Mouse (Mus musculus) G1E (cell line): ENCODE results near the gene Pparg. TPM values are rescaled to one million over a fixed set of nuclear protein-coding genes. Genes with fewer than 3 reads are reported as not detected.
A peak's percentile ranks its signal among the peaks of the same experiment; 100 is the strongest.

Experiments used
- ATAC-seq: 2 replicates; pipeline ENCODE4 v1.8.0; 2016; ENCODE audit warnings: mild to moderate bottlenecking; ENCODE audit not compliant: insufficient number of reproducible peaks, poor library complexity, low FRiP score, severe bottlenecking; ENCODE audit errors: extremely low read depth
- DNase-seq: peaks from one replicate; pipeline ENCODE4 v3.0.0; 2012; ENCODE audit warnings: low spot score
- H3K27me3 ChIP-seq: 2 replicates; pipeline ENCODE4 v1.6.1; 2012; ENCODE audit warnings: mild to moderate bottlenecking, low read length, inconsistent platforms; ENCODE audit not compliant: insufficient read depth
- H3K36me3 ChIP-seq: replicated peaks from 2 replicates; pipeline ENCODE3; 2012; ENCODE audit warnings: mild to moderate bottlenecking, inconsistent platforms
- H3K4me1 ChIP-seq: 2 replicates; pipeline ENCODE4 v1.6.1; 2012; ENCODE audit warnings: low read depth, low read length, inconsistent platforms, mixed read lengths; ENCODE audit not compliant: insufficient read depth
- H3K4me3 ChIP-seq: 2 replicates; pipeline ENCODE4 v1.5.1; 2012; ENCODE audit warnings: low read depth, mild to moderate bottlenecking, inconsistent platforms, low read length, moderate library complexity, mixed read lengths
- H3K9me3 ChIP-seq: replicated peaks from 2 replicates; pipeline ENCODE4 v1.6.1; 2012; ENCODE audit warnings: inconsistent platforms
- CTCF ChIP-seq: IDR thresholded peaks from 2 replicates; pipeline ENCODE4 v1.5.1; 2012; ENCODE audit warnings: low read depth, low read length, inconsistent platforms, mixed read lengths
- GATA1 ChIP-seq: IDR thresholded peaks from 2 replicates; pipeline ENCODE4 v1.6.1; 2012; ENCODE audit warnings: borderline replicate concordance, low read length, inconsistent platforms, mixed read lengths
- GATA2 ChIP-seq: IDR thresholded peaks from 2 replicates; pipeline ENCODE4 v1.6.1; 2012; ENCODE audit warnings: low read depth, low read length, inconsistent platforms, borderline replicate concordance
- POLR2AphosphoS5 ChIP-seq: IDR thresholded peaks from 2 replicates; pipeline ENCODE4 v1.6.1; 2012; ENCODE audit warnings: low read depth, low read length, inconsistent platforms; ENCODE audit not compliant: insufficient replicate concordance
- TAL1 ChIP-seq: conservative IDR thresholded peaks from 2 replicates; pipeline ENCODE4 v1.6.1; 2012; ENCODE audit warnings: low read depth, low read length, inconsistent platforms, mixed read lengths
- polyA plus RNA-seq: library from polyadenylated mRNA; stranded (reverse); fragments of >175 nt; gene quantifications from 2 replicates; pipeline ENCODE4 v1.2.3, GENCODE M21; 2012
- total RNA-seq, 2 experiments: library from RNA; stranded (forward) in 1 of 2; stranded (reverse) in 1 of 2; fragments of 200-1000 nt in 1 of 2; fragments of >200 nt in 1 of 2; fragmentation: Nextera tagmentation in 1 of 2; gene quantifications; 2 replicates each; pipeline ENCODE4 v1.2.3; 2014 to 2017

Gene Pparg
- total and polyA plus RNA-seq, 3 experiments = not detected

DNA sequence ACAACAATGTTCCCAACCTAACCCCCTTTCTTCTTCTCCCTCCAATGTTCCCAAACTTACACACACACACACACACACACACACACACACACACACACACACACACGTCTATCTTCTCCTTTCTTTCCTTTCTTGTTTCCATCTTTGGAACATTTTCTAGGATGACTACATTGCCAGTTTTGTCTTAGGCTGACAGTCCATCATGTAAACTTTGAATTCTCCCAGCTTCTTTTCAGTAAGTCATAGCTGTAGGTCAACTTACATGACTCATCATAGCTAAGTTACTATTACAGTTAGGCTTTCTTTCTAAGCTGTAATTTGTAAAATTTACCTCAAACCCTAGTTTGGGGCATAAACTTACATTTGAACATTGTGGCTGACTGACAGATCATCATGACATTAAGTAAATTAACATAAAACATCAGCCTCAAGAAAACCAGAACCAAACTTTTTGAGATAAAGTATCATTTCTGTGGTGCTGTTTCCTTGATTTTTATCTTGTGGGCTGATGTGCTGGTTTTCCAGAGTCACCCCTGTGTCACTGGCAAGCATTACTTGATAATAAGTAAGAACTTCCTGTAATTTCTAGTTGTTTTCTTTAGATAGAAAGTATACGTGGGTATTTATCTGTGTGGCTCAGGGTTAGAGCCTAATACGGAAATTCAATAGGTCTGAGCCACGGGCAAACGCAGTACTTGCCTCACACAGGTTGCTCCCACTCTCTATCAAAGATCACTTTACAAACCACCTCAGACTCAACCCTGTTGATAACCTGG is 79.7 kb downstream of the Pparg start:
- Histone ChIP-seq H3K4me3 (no peak overlapping the region), H3K36me3 (no peaks in the 10 kb centered on the region), H3K9me3 (no peaks in the 10 kb centered on the region), H3K27me3 (no peaks in the 10 kb centered on the region), H3K4me1 (no peaks in the 10 kb centered on the region; the same call in 1 of the 2 replicates)
- TF ChIP-seq GATA2 = no peak
- no peak for TF ChIP-seq TAL1
- ATAC-seq (peak; percentile 64), DNase-seq (no peak)

DNA sequence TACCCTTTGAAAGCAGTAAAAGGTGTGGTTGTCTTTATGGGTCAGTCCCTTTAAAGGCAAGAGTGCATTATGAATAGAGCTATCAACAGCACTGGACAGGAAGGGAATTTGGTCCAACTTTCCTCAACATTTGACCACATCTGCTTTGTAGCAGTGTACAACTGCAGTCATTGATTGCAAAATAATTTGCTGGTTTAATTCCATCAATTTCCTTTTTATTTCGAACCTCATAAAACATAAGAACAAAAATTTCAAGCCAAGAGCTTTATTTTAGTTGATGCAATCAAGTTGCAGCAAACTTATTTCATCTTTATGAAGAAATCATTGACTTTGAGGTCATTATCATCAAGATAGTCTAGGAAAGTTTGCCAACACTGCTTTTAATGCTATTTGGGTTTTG is 91.8 kb downstream of the Pparg start:
- no peaks in the 10 kb centered on the region for H3K9me3 ChIP-seq
- H3K27me3 ChIP-seq = no peaks in the 10 kb centered on the region
- DNase-seq (no peak), ATAC-seq (no peak)
- no peaks in the 10 kb centered on the region for H3K4me1 ChIP-seq
- no peak overlapping the region for H3K4me3 ChIP-seq
- H3K36me3 ChIP-seq = no peaks in the 10 kb centered on the region
- TF ChIP-seq TAL1 = no peak
- TF ChIP-seq GATA2 = no peak
- TF ChIP-seq GATA1 = no peak
- no peak for TF ChIP-seq POLR2AphosphoS5
- no peak for TF ChIP-seq CTCF

GRCm38 (mm10) chr6:115462743-115463337 is 102.1 kb downstream of the Pparg start:
- Histone ChIP-seq H3K27me3 (peaks cover 4% of the 10 kb centered on the region; the same call in 1 of the 2 replicates), H3K36me3 (no peaks in the 10 kb centered on the region), H3K9me3 (no peaks in the 10 kb centered on the region), H3K4me3 (no peak overlapping the region), H3K4me1 (peaks cover 3% of the 10 kb centered on the region)
- TF ChIP-seq GATA1 = no peak
- DNase-seq = no peak
- no peak for ATAC-seq

- Histone ChIP-seq H3K9me3 (no peaks in the 10 kb centered on the region), H3K27me3 (peaks cover 4% of the 10 kb centered on the region), H3K4me3 (no peak overlapping the region), H3K4me1 (peaks cover 3% of the 10 kb centered on the region), H3K36me3 (no peaks in the 10 kb centered on the region)
- DNase-seq (no peak), ATAC-seq (no peak)
- TF ChIP-seq TAL1 = no peak
- TF ChIP-seq POLR2AphosphoS5 = no peak
- TF ChIP-seq CTCF = no peak
- no peak for TF ChIP-seq GATA2
- TF ChIP-seq GATA1 = no peak
Observed at GRCm38 (mm10) chr6:115463338-115463737, 102.6 kb downstream of the Pparg start.

- H3K36me3 ChIP-seq = no peaks in the 10 kb centered on the region
- no peak for ATAC-seq
- TF ChIP-seq POLR2AphosphoS5 = no peak
- no peak for TF ChIP-seq GATA2
- TF ChIP-seq GATA1 = no peak
- no peak for TF ChIP-seq TAL1
- no peak for TF ChIP-seq CTCF
- no peak overlapping the region for H3K4me3 ChIP-seq
- DNase-seq = no peak
- peaks cover 4% of the 10 kb centered on the region for H3K27me3 ChIP-seq
- no peaks in the 10 kb centered on the region for H3K9me3 ChIP-seq
- H3K4me1 ChIP-seq = peaks cover 3% of the 10 kb centered on the region
Observed at GRCm38 (mm10) chr6:115464661-115465060, 103.9 kb downstream of the Pparg start.

DNA sequence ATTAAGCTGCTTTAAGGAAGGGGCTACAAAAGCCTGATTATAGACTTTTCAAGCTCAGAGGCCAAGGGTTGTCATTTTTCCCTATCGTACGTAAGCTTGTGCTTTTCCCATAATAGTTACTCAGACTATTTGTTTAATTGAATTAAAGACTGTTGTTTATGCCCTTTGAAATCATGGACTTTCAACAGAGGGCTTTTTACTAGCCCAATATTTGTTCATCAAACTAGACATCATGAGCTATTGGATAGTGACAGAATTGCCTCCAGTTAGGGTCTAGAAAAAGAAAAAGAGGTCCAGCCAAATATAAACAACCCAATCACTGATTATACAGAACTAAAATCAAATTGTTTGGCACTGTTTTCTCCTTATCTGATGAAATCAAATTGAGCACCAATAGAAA is 104.7 kb downstream of the Pparg start:
- H3K36me3 ChIP-seq = no peaks in the 10 kb centered on the region
- H3K4me1 ChIP-seq = peaks cover 3% of the 10 kb centered on the region
- no peak for ATAC-seq
- no peak for DNase-seq
- H3K9me3 ChIP-seq = no peaks in the 10 kb centered on the region
- TF ChIP-seq GATA1 (no peak), TAL1 (no peak), POLR2AphosphoS5 (no peak), CTCF (no peak), GATA2 (no peak)
- no peak overlapping the region for H3K4me3 ChIP-seq
- peaks cover 4% of the 10 kb centered on the region for H3K27me3 ChIP-seq

GRCm38 (mm10) chr6:115465876-115466275 is 105.1 kb downstream of the Pparg start:
- Histone ChIP-seq H3K27me3 (peaks cover 4% of the 10 kb centered on the region), H3K9me3 (no peaks in the 10 kb centered on the region), H3K4me3 (no peak overlapping the region), H3K4me1 (peaks cover 3% of the 10 kb centered on the region), H3K36me3 (no peaks in the 10 kb centered on the region)
- ATAC-seq (peak; percentile 64), DNase-seq (no peak)
- TF ChIP-seq POLR2AphosphoS5 (no peak), GATA2 (no peak), CTCF (no peak), GATA1 (no peak), TAL1 (no peak)
